In genomic region chr14:99352989-99353388, GRCm38 (mm10) we compare ENCODE assay signal across 17 mouse cellular contexts. TPM values are rescaled to one million over a fixed set of nuclear protein-coding genes. Genes with fewer than 3 reads are reported as not detected.
"Had no signal": no experiment of that assay in that cellular context is flagged by ENCODE, and none has a peak within 500 bp of the region (broad histone marks: within the 10 kb centered on the region; RNA-seq: fewer than 3 reads in every experiment).

No protein-coding gene starts in this region.

- H3K9me3 ChIP-seq: lung, embryonic 15.5 days; midbrain, embryonic 12.5 days; neural tube, embryonic 12.5 days; stomach, embryonic 15.5 days had no signal

- ATAC-seq: lung, postnatal 0 days; midbrain, embryonic 16.5 days had no signal

- H3K4me2 ChIP-seq: lung, embryonic 15.5 days; midbrain, embryonic 12.5 days; neural tube, embryonic 12.5 days; stomach, embryonic 15.5 days had no signal

- H3K36me3 ChIP-seq: lung, embryonic 15.5 days; midbrain, embryonic 12.5 days; neural tube, embryonic 12.5 days; stomach, embryonic 15.5 days had no signal

- H3K27me3 ChIP-seq: lung, embryonic 15.5 days; megakaryocyte, embryonic 14.5 days; midbrain, embryonic 12.5 days; neural tube, embryonic 12.5 days; stomach, embryonic 15.5 days had no signal

- H3K9ac ChIP-seq: lung, embryonic 15.5 days; midbrain, embryonic 12.5 days; neural tube, embryonic 12.5 days; stomach, embryonic 15.5 days had no signal

- DNase-seq: lung, adult 2 months; lung, postnatal 14 days; lung, postnatal 36 days; midbrain, embryonic 14.5 days; right cerebral cortex, postnatal 14 days; thymus, adult 2 months; thymus, postnatal 25 days; thymus, postnatal 4 days had no signal

- H3K4me1 ChIP-seq: lung, embryonic 15.5 days; megakaryocyte, embryonic 14.5 days; neural tube, embryonic 12.5 days; stomach, embryonic 15.5 days had no signal

- H3K27ac ChIP-seq: lung, embryonic 15.5 days; macrophage; midbrain, embryonic 12.5 days; neural tube, embryonic 12.5 days; stomach, embryonic 15.5 days; stomach, postnatal 0 days had no signal

- H3K4me3 ChIP-seq: lung, embryonic 15.5 days; megakaryocyte, embryonic 14.5 days; midbrain, embryonic 12.5 days; neural tube, embryonic 12.5 days; stomach, embryonic 15.5 days had no signal

RNA-seq across cellular contexts. Expression of gene Klf5, which starts 54.5 kb away (rescaled TPM):
- polyA plus RNA-seq: macrophage had no signal
